Mouse (Mus musculus) liver, postnatal 0 days (tissue): ENCODE data around the gene Laptm5.

Experiments
- CTCF ChIP-seq: sonication (generic); IDR thresholded peaks from 2 replicates; pipeline ENCODE4 v1.5.1; 2016; ENCODE audit warnings: antibody characterized with exemption, low read depth
- EP300 ChIP-seq: IDR thresholded peaks from 2 replicates; pipeline ENCODE4 v1.6.1; 2016; ENCODE audit warnings: antibody characterized with exemption, low read depth, mild to moderate bottlenecking

DNA sequence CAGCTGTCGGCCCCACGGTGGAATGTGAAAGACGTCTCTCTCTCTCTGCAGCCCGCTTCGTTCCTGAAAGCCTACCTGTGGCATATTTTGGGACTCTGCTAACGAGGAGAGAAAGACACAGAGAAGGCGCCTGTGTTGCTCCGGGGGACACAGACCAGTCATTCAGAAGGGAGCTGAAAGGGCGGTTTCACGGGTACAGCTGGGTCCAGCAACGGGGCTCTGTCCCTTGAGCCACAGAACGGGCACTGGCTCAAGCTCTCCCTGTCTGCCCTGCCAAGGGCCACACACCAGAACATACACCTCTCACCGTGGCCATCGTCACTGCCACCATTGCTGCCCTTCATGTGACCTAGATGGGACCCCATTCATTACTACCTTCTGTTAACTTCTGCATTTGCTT, 29.7 kb downstream of the Laptm5 start:
- TF ChIP-seq CTCF (no peak), EP300 (no peak)
